Mouse (Mus musculus): ENCODE data around the gene Gtf2i.

Gtf2i gene

DNA sequence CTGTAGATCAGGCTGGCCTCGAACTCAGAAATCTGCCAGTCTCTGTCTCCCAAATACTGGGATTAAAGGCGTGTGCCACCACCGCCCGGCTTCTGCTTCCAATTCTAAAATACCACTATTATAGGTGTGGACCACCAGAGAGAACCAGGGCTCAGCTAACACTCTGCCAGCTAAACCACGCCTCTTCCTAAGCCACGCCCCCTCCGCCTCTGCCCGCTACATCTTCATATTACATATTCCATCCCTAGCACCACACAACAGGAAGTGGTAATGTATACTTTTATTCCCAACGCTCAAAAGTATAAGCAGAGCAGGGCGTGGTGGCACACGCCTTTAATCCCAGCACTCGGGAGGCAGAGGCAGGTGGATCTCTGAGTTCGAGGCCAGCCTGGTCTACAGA lies 8.8 kb upstream of the Gtf2i start:
- DNase-seq (ENCODE audit: low read depth, low spot score): peak; percentile 47

DNA sequence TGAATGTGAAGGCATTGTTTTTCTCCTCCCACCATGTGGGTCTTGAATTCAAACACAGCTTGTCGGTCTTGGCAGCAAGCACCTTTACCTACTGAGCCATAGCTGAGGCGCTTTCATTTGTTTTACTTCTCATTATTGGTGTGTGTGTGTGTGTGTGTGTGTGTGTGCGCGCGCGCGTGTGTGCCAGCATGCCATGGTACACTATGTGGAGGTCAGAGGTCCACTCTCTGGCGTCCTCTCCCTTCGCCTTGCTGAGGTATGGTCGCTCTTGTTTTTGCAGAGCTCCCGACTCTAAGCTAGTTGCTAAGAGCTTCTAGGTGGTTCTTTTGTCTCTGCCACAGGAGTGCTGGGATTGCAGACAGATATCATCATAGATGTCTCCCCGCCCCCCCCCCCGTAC lies 7.8 kb upstream of the Gtf2i start:
- DNase-seq (ENCODE audit: low read depth, low spot score): no peak

DNA sequence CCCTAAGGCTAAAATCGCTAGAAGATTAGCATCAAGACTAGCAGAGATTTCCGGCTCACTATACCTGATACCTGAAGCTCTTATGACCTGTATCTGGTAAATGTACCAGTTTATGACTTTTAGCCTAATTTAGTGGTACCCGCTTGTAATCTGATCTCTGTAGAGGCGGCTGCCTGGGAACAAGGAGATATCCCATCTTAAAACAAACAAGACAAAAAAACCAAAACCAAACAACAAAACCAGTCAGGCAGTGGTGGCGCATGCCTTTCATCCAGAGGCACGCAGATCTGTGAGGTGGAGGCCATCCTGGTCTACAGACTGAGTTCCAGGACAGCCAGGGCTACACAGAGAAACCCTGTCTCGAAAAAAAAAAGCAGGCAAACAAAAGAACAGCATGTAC lies 7.1 kb upstream of the Gtf2i start:
- DNase-seq (ENCODE audit: low read depth, low spot score): no peak

DNA sequence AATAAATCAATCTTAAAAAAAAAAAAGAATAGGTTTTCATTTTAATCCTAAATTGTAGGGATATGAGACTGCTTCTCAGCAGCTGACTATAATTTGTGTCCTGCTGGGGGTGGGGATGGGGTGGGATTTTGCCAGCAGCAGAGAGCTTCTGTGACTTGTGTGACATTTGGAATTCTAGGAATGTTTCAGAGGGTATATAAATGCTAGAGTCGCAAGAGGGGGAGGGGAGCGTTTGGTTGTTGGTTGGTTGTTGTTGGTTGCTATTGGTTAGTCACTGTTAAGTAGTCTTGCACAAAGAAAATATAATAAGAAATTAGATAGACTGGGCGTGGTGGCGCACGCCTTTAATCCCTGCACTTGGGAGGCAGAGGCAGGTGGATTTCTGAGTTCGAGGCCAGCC lies 4.3 kb upstream of the Gtf2i start:
- peak; percentile 77 for DNase-seq (ENCODE audit: low read depth, low spot score)

DNA sequence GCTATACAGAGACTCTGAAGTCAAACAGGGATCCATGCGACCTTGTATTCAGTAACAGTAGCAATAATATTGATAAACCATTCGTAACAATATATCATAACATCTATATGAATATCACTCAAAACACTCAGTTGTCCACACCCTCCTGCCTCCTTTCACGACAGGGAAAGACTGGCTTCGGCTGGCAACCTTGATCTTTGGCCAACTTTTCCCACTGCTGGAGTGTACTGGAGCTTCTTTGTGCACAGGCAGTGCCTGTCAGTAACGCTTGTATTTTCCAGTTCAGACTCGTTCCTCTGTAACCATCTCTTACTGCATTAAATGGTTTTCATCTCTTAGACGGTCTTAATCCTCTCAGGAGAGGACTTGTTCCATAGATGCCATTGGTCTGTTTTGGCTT lies 2.2 kb upstream of the Gtf2i start:
- no peak for DNase-seq (ENCODE audit: low read depth, low spot score)

DNA sequence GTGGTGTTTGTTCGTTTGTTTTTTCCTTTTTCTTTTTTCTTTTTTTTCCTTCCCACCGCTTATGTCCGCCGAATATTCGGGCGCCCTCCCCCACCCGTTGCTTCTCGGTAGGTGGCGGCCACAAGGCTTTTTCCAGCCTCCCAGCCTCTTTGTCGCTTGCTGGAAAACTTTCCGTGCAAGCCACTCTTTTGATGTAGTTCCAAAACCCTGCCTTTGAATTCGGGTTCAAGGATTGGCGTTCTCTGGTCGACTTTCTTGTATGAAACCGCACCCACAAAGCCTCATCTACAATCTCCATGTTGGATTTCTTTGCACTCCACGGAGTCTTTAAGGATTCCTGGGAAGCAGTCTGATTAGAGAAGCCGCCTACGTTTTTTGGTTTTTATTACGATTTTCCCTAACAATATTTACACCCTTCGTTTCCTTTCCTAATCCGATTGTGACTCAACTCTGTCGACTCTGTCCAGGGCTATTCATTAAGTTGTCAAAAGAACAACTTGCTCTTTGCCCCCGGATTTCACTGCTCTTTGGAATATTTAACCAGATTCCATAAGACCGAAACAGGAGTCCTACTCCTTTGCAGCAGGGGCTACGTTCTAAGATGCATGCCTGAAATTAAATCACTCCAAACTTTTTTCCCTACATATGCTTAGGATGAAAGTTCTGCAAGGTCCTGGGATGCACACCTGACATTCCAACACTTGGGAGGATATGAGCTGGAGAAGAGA lies 1.2 kb upstream of the Gtf2i start:
- peak; percentile 83 for DNase-seq (ENCODE audit: low read depth, low spot score)

DNA sequence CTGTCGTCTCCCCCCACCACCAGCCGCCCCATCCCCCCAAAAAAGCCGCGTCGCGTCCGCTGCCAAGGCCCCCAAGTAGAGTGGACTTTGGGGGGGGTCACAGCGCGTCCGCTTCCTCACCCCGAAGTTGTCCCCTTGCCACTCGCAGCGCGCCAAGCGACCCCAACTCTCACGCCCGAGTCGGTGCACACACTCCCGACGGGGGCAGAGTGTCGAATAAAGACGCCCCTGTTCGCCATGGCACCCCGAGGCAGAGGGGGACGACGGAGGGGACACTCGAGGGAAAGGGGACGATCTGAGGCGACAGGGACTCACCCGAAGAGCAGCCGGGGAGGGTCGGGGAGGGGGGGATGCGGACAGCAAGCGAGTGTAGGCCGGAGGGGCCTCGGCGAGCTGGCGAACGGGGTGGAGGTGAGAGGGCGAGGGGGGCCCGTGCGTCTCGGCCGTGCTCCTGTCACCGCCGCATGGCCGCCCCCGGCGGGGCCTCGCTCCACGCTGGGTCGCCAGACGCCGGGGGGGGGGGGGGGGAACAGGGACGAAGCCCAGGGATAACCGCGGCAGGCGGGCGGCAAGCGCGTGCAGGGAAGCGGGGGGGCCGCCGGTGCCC lies 389 bp downstream of the Gtf2i start:
- no peak for DNase-seq (ENCODE audit: low read depth, low spot score)

DNA sequence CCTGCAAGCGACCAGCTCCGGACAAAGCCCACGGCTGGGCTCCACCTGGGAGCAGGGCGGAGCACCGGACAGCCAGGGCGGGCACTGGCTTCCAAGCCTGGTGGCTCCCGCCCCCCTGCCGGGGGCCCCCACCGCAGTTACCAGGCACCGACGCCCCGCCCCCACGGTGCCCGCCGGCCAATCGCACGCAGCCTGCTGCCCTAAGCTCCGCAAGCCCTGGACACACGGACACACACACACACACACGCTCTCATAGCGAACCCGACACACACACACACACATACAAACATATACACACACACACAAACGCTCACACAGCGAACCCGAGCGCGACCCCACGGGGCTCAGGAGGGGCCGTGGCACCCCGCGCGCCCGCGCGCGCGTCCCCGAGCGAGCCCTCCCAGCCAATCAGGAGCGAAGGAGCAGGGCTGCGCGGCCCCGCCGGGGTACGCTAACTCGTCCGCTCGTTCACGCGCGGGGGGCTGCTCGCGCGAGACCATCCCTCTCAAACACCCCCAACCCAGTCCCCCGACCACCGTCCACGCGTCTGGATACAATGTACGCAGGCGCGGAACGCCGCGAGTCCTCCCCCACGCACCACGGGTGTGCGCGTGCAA lies 1.0 kb downstream of the Gtf2i start:
- DNase-seq (ENCODE audit: low read depth, low spot score): peak; percentile 95

DNA sequence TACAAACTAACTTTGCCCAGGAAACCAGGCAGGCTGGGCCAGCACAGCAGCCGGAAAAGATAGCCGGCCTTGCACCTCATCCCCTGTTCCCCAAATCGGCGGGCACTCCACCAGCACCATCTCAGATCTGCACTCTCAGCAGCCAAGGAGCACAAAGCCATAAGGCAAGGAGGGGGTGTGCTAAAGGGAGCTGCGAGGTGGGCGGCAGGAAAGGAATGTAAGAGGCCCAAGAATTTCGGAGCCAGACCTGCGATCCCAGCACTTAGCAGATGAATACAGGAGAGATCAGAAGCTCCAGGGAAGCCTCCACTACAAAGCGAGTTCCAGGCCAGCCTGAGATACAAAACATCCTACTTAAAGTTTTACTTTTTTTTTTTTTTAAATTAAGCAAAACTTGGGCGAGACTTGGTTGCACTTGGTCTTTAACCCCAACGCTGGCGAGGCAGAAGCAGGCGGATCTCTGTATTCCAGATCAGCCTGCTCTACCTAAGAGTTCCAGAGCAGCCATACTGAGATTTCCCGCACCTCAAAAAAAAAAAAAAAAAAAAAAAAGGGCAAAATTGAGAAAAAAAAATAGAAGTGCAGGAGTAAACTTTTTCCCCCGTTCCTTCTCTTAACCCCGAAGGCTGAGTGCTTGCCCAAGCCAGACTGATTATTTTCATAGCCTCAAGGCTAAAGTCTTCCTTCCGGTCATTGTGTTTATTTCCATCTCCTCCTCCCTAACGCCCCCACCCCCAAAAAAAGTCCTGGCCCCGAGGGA lies 1.7 kb downstream of the Gtf2i start:
- peak; percentile 95 for DNase-seq (ENCODE audit: low read depth, low spot score)

DNA sequence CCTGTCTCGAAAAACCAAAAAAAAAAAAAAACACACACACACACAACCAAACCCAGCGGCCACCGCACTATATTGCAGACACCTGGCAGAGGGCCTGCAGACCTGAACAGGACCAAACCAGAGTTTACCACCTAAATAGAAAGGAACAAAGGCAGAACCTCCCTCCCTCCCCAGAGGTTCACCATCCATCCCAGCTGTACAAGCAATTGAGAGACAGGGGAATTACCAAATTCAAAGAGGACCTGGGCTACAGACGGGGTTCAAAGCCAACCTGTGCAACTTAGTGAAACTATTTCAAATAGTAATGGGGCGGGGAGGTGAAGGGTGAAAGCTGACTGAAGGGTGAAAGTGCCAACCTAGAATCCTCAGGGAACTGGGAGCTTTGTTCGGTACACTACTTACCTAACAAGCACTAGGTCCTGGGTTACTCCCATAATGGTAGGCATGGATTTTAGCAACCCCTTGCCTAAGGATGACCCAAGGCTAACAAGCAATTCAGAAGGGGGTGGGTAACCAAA lies 2.6 kb downstream of the Gtf2i start:
- no peak for DNase-seq (ENCODE audit: low read depth, low spot score)

DNA sequence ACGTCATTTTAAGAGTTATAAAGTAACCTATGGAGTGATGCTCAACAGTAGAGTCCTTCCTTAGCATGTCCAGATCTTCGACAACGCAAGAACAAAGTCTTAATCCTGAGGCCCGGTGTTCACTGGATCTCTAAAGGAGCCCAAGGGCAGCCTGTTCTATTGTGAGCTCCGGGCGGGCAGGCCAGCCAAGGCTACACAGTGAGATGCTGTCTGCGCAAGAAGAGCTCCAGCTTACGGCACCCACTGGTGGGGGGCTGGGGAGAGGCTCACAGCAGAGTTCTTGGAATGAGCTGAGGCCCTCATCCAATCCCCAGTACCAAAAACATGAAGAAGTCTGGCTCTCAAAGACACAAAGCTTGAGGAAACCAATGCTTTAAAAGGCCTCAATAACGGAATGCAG lies 4.4 kb downstream of the Gtf2i start:
- DNase-seq (ENCODE audit: low read depth, low spot score): no peak

DNA sequence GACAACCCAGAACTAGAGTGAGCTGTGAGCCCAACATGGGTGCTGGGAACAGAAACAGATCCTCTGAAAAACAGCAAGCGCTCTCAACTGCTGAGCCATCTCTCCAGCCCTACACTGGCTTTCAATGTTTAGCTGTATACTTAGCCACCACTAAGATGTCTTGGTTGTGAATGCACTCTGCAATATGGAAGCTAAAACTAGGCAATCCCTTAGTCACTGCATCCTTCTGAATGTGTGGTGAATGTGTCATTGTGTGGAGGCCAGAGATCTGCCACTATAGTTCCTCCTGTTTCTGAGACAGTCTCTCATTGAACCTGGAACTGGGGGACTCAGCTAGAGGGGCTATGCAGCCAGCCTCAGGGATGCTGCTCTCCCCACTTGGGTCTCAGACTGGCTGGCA lies 5.2 kb downstream of the Gtf2i start:
- no peak for DNase-seq (ENCODE audit: low read depth, low spot score)

DNA sequence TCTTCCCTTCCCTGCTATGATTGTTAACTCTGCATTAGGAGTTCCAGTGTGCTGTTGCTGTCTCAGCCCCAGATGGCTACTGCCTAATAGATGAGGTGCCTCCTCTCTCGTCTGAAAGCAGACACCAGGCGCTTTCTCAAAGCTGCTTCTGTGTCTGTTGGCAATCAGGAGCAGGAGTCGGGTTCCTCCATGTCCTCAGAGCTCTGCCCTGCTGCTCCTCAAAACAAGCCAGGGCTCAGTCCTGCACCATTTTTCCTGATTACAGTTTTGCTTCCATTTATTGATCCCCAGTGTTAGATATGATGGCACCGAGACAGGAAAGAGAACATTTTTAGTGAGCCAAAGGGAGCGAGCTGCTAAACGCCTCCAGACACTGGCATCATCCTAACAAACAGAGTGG lies 9.9 kb downstream of the Gtf2i start:
- DNase-seq (ENCODE audit: low read depth, low spot score): no peak

DNA sequence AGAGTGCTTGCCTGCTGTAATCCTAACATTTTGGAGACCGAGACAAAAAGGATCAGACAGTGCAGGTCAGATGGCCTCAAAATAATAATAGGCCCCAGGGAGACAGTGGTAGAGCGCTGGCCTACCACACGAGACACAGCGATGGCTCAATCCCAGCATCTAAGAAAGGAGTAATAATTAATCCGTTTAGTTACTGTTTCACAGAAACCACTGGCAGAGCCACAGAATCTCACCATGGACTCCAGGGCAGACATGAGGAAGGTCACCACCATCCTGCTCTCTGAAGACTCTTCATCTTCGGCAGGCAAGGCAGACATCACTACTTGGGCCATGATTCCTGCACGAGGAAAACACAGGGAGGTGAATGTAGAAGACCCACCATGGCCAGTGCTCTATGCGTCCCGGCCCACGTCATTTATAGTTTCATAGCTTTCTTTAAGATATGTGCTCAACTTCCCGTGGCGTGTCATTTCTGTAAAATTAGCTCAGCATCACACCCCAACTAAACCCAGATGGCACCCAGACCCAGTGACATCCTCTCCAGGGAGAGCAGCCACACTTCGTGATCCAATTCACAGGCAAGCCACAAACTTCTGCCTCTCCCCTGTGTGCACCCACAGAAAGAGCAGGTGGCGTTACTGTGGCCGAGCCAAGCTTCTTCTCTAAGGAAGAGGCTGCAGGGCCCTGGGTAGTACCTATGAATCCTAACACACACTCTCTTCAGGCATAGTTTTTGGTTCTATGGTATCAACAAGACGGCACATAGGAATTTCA lies 19.1 kb downstream of the Gtf2i start:
- DNase-seq (ENCODE audit: low read depth, low spot score): no peak

DNA sequence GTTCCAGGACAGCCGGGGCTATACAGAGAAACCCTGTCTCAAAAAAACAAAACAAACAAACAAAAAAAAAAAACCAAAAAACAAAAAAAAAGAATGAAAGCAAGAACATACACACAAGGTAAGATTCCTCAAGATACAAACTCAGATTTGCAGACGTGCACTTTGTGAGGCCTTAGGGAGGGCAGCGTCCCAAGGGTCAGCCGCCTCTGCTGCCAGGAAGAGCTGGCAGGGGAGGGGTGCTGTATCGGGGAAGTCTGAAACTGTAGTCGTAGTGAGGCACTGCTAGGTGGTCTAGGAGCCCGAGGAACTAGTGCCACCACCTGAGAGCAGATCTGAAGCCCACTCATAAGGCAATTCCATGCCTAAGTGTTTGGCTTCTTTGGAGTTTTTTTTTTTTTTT lies 20.0 kb downstream of the Gtf2i start:
- DNase-seq (ENCODE audit: low read depth, low spot score): no peak

DNA sequence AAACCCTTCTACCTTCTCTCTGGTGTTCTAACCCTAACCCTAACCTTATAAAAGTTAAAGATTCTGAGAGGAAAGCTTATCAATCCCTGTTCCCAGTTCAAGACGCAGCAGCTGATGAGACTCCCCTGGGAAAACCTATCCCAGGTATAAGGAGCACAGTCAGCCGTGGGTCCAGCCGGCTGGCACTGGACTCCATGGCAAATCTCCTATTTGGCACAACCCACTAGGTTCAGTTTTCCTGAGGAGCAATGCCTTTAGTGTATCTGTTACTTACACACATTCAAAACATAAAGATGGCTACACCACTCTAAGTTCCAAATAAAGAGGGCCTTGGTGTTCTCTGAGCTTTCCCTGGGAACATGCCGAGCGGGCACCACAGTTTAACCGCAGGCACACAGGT lies 23.5 kb downstream of the Gtf2i start:
- DNase-seq (ENCODE audit: low read depth, low spot score): no peak

DNA sequence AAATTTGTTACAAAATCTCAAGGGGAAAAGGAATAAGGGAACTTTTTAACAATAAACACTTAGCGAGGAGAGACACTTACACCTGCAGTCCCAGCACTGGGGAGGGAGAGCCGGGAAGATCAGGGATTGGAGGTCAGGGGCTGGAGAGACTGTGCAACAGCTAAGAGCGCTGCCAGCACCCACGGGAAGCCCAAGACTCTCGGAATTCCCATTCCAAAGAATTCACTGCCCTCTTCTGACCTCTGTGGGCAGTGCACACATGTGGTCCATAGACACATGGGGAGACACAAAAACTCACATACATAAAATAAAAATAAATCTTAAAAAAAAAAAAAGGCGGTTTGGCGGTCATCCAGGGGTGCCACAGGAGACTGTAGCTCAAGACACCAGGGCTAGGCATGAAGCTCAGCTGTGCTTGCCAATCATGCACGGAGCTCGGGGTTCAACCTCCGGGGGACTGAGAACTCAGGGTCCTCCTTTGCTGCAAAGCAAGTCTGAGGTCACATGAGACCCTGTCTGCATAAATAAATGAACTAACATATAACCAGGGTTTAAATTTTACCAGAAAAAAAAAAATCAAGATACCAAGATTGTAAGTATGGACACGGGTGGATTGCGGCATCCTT lies 24.5 kb downstream of the Gtf2i start:
- no peak for DNase-seq (ENCODE audit: low read depth, low spot score)

DNA sequence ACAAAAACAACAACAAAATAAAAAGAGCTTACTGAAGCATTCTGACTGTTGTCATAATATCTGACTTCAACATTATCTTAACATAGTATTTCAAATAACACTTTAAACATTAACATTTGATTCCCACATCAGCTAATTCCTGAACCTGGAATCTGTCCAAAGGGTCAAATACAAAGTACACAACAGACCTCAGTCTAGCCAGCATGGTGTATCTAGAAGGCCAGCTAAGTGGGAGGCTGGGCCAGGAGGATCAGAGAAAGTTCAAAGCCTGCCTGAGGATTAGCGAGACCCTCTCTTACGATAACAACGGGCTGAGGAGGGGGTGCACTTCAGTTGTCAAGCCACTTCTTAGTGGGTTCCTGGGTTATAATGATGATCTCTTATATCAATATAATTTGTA lies 26.5 kb downstream of the Gtf2i start:
- DNase-seq (ENCODE audit: low read depth, low spot score): no peak

DNA sequence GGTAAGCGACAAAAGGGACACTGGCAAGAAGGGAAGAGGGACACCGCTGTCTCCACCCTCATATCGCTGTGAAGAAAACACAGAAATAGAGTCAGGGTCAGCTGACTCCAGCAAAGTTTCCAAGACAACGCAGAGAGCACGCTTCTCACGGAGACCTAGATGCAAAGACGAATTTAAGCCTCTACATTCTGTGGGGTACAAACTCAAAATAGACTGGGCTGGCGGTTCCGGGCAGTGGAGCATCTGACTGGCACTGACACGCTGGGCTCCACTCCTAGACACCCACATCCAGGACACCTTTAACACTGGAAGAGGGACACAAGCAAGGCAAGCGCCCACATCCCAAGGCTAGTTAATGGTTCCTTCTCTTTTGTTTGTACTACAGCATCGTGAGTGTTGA lies 29.6 kb downstream of the Gtf2i start:
- no peak for DNase-seq (ENCODE audit: low read depth, low spot score)

DNA sequence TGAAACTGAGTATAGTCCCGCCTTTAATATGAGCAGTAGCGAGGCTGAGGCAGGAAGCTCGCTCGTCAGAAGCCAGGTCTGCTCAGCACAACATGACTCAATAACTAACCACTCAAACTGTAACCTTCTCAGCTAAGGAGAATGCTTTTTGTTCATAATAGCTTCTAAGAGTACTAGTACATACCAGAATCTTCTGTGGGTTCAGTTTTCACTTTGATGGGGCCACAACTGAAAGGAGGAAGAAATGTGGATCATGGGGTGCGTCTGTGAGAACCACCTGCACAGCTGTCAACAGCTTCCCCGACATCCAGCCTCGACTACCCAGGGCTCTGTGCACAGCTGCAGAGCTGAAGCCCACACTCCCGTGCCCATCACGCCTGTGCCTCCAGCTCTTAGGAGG lies 32.0 kb downstream of the Gtf2i start:
- no peak for DNase-seq (ENCODE audit: low read depth, low spot score)

DNA sequence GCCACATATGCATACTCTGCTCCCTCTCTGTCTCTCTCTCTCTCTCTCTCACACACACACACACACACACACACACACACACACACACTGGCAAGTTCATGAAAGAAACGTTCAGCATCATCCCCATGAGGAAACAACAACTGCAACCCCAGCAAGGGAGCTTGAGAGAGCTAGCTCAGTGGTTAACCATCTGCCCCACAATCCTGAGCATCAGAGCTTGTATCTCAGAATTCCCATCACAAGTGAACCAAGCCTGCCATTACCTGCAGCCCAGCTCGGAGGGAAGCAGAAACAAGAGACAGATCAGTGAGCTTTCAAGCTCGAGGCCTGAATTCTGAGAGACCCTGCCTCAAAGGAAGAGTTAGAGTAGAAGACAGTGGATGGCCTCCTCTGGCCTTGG lies 32.5 kb downstream of the Gtf2i start:
- DNase-seq (ENCODE audit: low read depth, low spot score): no peak

Data from R1 (cell line).